In the genomic region with DNA sequence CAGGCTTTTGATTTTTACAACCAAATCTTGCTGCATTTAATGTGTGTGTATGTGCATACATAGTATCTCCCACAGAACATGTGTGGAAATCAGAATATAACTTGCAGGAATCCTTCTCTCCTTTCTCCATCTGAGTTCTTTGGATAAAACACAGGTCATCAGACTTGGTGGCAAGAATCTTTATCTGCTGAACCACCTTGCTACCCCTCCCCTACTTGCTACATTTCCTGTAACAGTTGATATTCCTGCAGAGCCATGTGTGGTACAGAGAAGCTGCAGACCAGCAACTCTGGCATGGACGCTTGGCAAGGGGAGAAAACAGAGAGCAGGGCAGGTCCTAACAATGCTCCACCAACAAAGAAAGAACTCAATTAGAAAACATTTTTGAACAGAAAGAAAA, we compare ENCODE assay signal across 15 mouse cellular contexts. TPM values are rescaled to one million over a fixed set of nuclear protein-coding genes. Genes with fewer than 3 reads are reported as not detected.
"Had no signal": no experiment of that assay in that cellular context is flagged by ENCODE, and none has a peak within 500 bp of the region (broad histone marks: within the 10 kb centered on the region; RNA-seq: fewer than 3 reads in every experiment).

No protein-coding gene starts in this region.

- H3K4me2 ChIP-seq: midbrain, embryonic 11.5 days; midbrain, embryonic 15.5 days; neural tube, embryonic 13.5 days; stomach, embryonic 15.5 days had no signal

- ATAC-seq: hindbrain, postnatal 0 days; lung, postnatal 0 days; midbrain, embryonic 15.5 days had no signal

- H3K4me1 ChIP-seq: midbrain, embryonic 15.5 days; neural tube, embryonic 13.5 days; stomach, embryonic 15.5 days had no signal

- H3K36me3 ChIP-seq: limb, embryonic 10.5 days; midbrain, embryonic 15.5 days; neural tube, embryonic 13.5 days; stomach, embryonic 15.5 days had no signal

- DNase-seq: kidney, adult 18-20 months; kidney, postnatal 14 days; layer of hippocampus, adult 9-11 months; lung, adult 2 months; lung, postnatal 36 days; retina, postnatal 1 day; thymus, postnatal 36 days had no signal

- H3K27me3 ChIP-seq: midbrain, embryonic 15.5 days; neural tube, embryonic 13.5 days; stomach, embryonic 15.5 days had no signal

- H3K9ac ChIP-seq: midbrain, embryonic 15.5 days; neural tube, embryonic 13.5 days; stomach, embryonic 15.5 days had no signal

- H3K9me3 ChIP-seq: limb, embryonic 10.5 days; midbrain, embryonic 15.5 days; neural tube, embryonic 13.5 days; stomach, embryonic 15.5 days had no signal

- H3K4me3 ChIP-seq: limb, embryonic 10.5 days; midbrain, embryonic 15.5 days; neural tube, embryonic 13.5 days; stomach, embryonic 15.5 days had no signal

- H3K27ac ChIP-seq: hindbrain, postnatal 0 days; limb, embryonic 10.5 days; midbrain, embryonic 15.5 days; neural tube, embryonic 13.5 days; stomach, embryonic 15.5 days had no signal

RNA-seq across cellular contexts. Expression of a gene that starts 52.4 kb away (rescaled TPM):
- total RNA-seq: monocyte, adult 5-6 weeks had no signal
